Mouse (Mus musculus): Measurements from ENCODE around the gene Ccdc80. TPM values are rescaled to one million over a fixed set of nuclear protein-coding genes. Genes with fewer than 3 reads are reported as not detected.
A peak's percentile ranks its signal among the peaks of the same experiment; 100 is the strongest.

The Ccdc80 gene
- total RNA-seq, 1 experiment from 2014 or later, result 3.6 TPM

- ATAC-seq (replicated peaks; ENCODE audit: insufficient number of reproducible peaks, low FRiP score, low TSS enrichment, poor library complexity, severe bottlenecking), result no peak
Measured at GRCm38 (mm10) chr16:45104993-45105392, 11.8 kb downstream of the Ccdc80 start.

GRCm38 (mm10) chr16:45108203-45108878 is 15.1 kb downstream of the Ccdc80 start:
- ATAC-seq (replicated peaks; ENCODE audit: insufficient number of reproducible peaks, low FRiP score, low TSS enrichment, poor library complexity, severe bottlenecking), result no peak

DNA sequence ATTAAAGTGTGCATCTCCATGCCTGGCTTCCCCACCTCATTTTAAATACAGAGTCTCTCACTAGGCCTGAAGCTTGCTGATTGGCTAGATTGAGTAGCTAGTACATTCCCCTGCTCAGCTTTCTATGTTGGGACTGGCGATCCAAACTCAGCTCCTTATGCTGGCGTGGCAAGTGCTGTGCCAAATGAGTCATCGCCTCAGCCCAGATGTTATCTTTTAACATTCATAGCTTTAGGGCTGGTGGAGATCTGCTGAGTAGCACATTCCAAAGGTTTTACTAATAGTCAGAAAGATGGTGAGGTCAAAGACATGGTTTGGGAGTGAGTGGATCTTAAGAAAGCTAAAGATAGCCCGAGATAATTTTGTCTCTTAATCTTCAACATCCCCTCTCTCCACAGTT is 17.3 kb downstream of the Ccdc80 start:
- ATAC-seq (replicated peaks; ENCODE audit: insufficient number of reproducible peaks, low FRiP score, low TSS enrichment, poor library complexity, severe bottlenecking), result no peak

DNA sequence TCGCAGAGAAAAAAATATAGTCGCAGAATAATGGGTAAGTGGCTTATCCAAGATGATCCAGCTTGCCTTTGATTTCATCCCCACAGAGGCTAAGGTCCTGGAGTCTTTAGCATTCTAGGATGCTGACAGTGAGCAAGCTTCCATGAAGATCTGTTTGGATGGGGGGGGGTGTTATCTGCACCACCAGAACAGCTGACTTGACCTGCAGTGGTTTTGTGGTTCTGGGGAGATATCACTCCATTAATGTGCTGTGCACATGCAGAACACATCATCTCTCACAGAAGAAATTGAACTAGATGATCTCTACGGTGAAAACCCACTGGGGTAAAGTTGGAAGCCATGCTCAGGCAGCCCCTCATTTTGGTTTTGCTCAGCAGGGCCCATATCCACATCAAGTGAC is 24.0 kb downstream of the Ccdc80 start:
- no peak for ATAC-seq (replicated peaks; ENCODE audit: insufficient number of reproducible peaks, low FRiP score, low TSS enrichment, poor library complexity, severe bottlenecking)

DNA sequence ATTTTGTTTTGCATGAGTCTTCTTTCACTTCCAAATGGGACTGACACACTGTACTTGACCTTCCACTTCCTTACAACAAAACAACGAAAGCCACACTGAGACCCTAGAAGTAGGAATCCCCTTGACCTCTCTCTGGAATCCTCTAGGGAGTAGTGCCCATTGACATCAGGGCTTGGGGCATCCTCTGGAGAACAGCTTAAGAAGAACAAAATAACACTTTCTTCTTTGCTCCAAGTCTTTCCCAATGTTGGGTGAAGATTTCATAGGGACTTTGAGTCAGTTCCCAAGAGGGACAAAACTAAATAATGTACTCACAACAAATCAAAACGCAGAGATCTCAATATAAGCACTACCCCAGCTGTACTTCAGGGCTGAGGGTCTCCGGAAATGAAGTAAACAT is 25.6 kb downstream of the Ccdc80 start:
- ATAC-seq (replicated peaks; ENCODE audit: insufficient number of reproducible peaks, low FRiP score, low TSS enrichment, poor library complexity, severe bottlenecking), result no peak

GRCm38 (mm10) chr16:45120844-45121425 is 27.7 kb downstream of the Ccdc80 start:
- no peak for ATAC-seq (replicated peaks; ENCODE audit: insufficient number of reproducible peaks, low FRiP score, low TSS enrichment, poor library complexity, severe bottlenecking)

- ATAC-seq (replicated peaks; ENCODE audit: insufficient number of reproducible peaks, low FRiP score, low TSS enrichment, poor library complexity, severe bottlenecking), result no peak
Measured at GRCm38 (mm10) chr16:45122571-45122970, 29.4 kb downstream of the Ccdc80 start.

DNA sequence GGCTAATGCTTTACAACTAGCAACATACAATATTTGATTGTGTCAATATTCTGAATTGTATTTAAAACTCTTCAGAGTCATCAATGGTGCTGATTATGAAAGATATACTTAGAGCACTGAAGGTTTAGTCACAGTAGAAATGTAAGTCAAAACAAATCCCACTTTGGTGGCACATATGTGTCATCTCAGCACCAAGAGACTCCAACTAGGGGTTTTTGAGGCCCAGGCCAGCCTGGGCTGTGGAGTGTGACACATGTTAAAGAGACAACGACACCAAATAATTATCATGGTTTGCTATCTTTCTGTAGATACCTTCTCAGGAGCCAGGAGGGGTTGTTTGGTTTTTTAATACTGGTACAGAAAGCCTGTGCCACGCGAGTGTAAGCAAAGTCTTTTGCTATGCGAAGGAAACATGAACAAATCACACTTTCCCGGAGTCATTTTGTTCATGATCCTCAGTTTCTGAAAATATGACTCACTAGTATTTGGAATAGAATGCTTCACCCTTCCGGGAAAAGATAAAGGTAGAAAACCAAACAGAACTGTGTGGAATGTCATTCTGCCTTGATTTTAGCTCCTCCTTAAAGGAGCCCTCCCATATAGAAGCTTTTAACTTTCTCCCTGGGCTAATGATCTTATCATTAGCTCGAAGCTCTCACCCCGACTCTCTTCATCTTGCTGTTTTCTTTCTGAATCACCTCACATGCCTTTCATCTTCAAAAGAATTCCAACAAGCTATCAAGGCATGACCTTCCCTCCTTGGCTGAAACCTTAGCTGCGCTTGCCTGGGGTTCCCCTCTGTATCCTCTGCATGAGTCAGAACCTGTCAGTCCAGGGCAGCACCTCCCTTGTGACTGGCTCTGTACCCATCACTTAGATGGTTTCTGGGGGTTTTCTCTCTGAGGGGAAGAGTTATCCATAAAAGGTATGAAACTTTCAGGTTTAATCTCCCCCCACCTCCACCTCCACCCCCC is 31.3 kb downstream of the Ccdc80 start:
- no peak for ATAC-seq (replicated peaks; ENCODE audit: insufficient number of reproducible peaks, low FRiP score, low TSS enrichment, poor library complexity, severe bottlenecking)

GRCm38 (mm10) chr16:45127936-45128710 is 34.9 kb downstream of the Ccdc80 start:
- ATAC-seq (replicated peaks; ENCODE audit: insufficient number of reproducible peaks, low FRiP score, low TSS enrichment, poor library complexity, severe bottlenecking), result no peak

GRCm38 (mm10) chr16:45141711-45142110 is 48.5 kb downstream of the Ccdc80 start:
- ATAC-seq (replicated peaks; ENCODE audit: insufficient number of reproducible peaks, low FRiP score, low TSS enrichment, poor library complexity, severe bottlenecking), result no peak

GRCm38 (mm10) chr16:45142565-45142964 is 49.4 kb downstream of the Ccdc80 start:
- peak; percentile 74 for ATAC-seq (replicated peaks; ENCODE audit: insufficient number of reproducible peaks, low FRiP score, low TSS enrichment, poor library complexity, severe bottlenecking)

DNA sequence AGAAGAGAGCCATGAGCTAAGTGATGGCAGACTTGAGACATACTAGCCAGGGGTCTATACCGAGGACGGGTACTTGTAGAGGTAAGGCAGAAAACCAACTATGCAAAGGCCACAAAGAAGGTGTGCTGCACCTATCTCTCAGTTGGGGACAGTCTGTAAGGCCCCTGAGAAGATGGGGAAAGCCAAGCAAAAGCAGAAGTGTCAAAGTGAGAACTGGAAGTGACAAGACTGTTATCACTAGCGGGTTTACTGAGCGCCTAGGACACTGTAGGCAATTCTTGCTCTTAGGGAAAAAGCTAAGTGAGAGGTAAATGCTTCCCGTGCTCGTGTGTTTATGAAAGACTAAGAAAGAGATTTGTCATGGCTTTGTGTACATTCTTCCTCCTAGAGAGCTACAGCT is 51.9 kb downstream of the Ccdc80 start:
- no peak for ATAC-seq (replicated peaks; ENCODE audit: insufficient number of reproducible peaks, low FRiP score, low TSS enrichment, poor library complexity, severe bottlenecking)

DNA sequence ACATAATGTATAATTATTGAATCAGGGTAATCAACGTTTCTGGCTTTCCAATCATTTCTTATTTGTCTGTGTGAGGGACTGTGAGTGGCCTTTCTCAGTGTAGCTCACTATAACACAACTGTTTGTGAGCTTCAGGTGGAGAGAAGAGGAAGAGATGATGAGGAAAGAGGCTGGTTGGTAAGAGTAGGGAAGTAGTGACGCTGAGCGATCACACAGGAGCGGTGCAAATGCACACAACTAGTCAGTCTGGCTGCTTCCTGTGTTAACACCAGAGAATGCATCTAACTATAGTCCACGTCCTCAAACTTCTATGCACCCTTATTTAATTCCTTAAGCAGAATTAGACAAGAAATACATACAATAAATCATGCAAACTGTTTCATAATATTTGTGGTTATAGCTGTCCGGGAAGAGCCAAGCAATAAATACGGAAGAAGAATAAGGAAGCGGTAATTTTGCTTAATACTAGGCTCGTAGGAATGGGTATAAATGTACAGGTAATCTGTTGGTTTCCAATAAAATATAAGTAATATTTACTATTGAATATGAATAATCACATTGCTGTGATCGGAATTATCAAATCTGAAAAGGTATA is 55.4 kb downstream of the Ccdc80 start:
- peak; percentile 80 for ATAC-seq (replicated peaks; ENCODE audit: insufficient number of reproducible peaks, low FRiP score, low TSS enrichment, poor library complexity, severe bottlenecking)

DNA sequence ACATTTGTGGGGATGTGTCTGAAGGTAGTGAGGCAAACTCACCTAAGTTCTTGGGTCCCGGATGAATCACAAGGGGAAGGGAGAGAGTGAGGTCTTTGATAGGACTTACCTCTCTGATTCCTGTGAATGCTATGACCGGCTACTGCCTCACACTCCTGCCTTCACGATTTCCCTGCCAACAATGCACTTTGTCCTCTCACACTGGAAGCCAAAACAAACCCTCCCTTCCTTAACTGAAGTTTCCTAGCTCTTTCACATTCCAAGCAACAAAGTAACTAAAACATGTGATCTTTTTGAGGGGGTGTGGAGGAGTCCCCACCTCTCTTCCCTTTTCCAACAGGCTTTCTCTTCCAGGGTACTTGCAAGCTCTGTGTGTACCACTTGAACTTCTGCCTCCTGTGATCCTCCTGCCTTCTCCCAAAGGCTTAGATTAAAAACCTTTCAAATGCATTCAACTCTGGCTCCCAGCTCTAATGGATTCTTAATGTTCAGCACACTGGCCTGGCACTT is 61.6 kb downstream of the Ccdc80 start:
- no peak for ATAC-seq (replicated peaks; ENCODE audit: insufficient number of reproducible peaks, low FRiP score, low TSS enrichment, poor library complexity, severe bottlenecking)

GRCm38 (mm10) chr16:45158136-45158521 is 64.9 kb downstream of the Ccdc80 start:
- peak; percentile 45; the same call in 1 of the 2 replicates for ATAC-seq (replicated peaks; ENCODE audit: insufficient number of reproducible peaks, low FRiP score, low TSS enrichment, poor library complexity, severe bottlenecking)

DNA sequence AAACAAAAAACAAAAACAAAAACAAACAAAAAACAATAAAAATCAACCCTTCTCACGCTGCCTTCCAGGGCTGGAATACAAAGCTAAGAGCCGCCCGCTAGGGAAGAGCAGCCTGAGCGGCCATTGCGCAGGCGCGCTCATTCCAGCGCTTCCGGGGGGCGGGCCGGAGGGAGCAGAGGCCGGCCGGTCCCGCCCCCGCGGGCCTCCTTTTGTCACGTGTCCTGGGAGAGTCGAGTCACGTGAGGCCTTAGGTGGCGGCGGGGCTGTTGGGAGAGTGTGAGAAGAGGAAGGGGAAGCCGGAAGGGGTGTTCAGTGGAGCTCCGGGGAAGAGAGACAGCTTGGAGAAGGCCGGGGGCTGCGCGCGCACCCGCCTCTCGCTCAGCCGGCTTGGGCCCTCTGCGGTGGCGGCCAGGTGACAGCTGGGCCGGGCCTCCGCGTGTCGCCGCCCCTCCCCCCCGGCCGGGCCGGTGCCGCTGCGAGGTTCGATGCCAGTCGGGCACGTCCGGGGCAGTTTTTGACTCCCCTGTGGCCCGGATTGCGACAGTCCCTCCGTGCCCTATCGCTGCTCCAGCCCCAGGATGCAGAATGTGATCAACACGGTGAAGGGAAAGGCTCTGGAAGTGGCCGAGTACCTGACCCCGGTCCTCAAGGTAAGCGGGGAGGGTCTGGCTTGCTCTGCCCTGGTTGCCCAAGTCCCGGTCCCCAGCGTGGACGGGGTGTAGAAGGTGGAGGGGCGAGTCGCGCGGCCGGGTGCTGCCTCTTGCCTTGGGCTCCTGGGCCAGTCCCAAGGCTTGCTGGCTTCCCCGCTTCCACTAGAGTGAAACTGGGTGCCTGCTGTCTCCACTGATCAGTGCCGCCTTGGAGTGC is 65.6 kb downstream of the Ccdc80 start, which contains the start of the genes Slc35a5 and Atg3:
Gene Slc35a5, minus strand, starts transcription at position 185 of the 867 bp plus-strand sequence.
Gene Atg3, plus strand, starts transcription at position 264 of the 867 bp plus-strand sequence.
- ATAC-seq (replicated peaks; ENCODE audit: insufficient number of reproducible peaks, low FRiP score, low TSS enrichment, poor library complexity, severe bottlenecking), result peak; percentile 93

- ATAC-seq (replicated peaks; ENCODE audit: insufficient number of reproducible peaks, low FRiP score, low TSS enrichment, poor library complexity, severe bottlenecking), result no peak
Measured at GRCm38 (mm10) chr16:45159389-45159716, 66.2 kb downstream of the Ccdc80 start.
